Mouse (Mus musculus) G1E (cell line): ENCODE measurements at regions not wholly inside any gene's neighbourhood (a gene's known extent, or its start where the extent isn't known, plus 50 kb on each side); places are given as distances from the start of the nearest gene placed in this dataset.

ENCODE experiments used
- CTCF ChIP-seq: IDR thresholded peaks from 2 replicates; pipeline ENCODE4 v1.5.1; 2012; ENCODE audit warnings: low read depth, low read length, inconsistent platforms, mixed read lengths
- GATA1 ChIP-seq: IDR thresholded peaks from 2 replicates; pipeline ENCODE4 v1.6.1; 2012; ENCODE audit warnings: borderline replicate concordance, low read length, inconsistent platforms, mixed read lengths
- POLR2AphosphoS5 ChIP-seq: IDR thresholded peaks from 2 replicates; pipeline ENCODE4 v1.6.1; 2012; ENCODE audit warnings: low read depth, low read length, inconsistent platforms; ENCODE audit not compliant: insufficient replicate concordance
- TAL1 ChIP-seq: conservative IDR thresholded peaks from 2 replicates; pipeline ENCODE4 v1.6.1; 2012; ENCODE audit warnings: low read depth, low read length, inconsistent platforms, mixed read lengths

DNA sequence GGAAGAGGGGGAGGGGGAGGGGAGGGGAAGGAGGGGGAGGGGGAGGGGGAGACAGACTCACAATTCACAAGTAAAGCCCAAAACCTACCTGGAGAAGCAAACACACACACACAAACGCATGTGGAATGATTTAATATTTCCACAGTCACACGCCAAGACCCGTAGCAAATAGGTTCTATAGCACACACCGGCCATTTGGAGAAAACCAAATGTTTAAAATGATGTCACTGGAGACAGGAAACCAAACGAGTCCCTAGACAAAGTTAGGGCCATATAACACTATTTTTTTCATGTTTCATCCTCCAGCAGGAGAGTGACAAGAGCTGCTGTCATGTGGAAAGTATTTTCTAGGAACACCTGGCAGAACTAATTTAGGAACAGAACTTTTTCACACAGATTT, 175.9 kb upstream of the Lrig1 start:
- TF ChIP-seq CTCF, result no peak
- TF ChIP-seq TAL1, result no peak
- no peak for TF ChIP-seq POLR2AphosphoS5
- no peak for TF ChIP-seq GATA1
